Mouse (Mus musculus): ENCODE data around the gene Agt.

GRCm38 (mm10) chr8:124608972-124609353 lies 39.5 kb upstream of the Agt start:
- no peak for TF ChIP-seq CTCF (IDR thresholded peaks at IDR 0.05; ENCODE audit: extremely low read depth, insufficient read depth, insufficient read length, insufficient replicate concordance)
- no peak for TF ChIP-seq POLR2A (IDR thresholded peaks at IDR 0.05; ENCODE audit: low read depth, low read length)

All from spleen, adult 2 months (tissue).